ENCODE assay signal across 12 mouse cellular contexts in genomic region chr2:126618470-126619179, GRCm38 (mm10). TPM values are rescaled to one million over a fixed set of nuclear protein-coding genes. Genes with fewer than 3 reads are reported as not detected.
DNase-seq lines count a peak whose midpoint lies in the region; ATAC-seq and TF ChIP-seq lines count a peak whose summit lies in the region.
"Had no signal": no experiment of that assay in that cellular context is flagged by ENCODE, and none has a peak within 500 bp of the region (broad histone marks: within the 10 kb centered on the region; RNA-seq: fewer than 3 reads in every experiment).

No protein-coding gene starts in this region.

- H3K9me3 ChIP-seq in heart, embryonic 10.5 days, result no peaks in the 10 kb centered on the region
- no peaks in the 10 kb centered on the region for H3K9me3 ChIP-seq in MEL (replicated peaks; ENCODE audit: insufficient read depth, low read length)
- no peaks in the 10 kb centered on the region for H3K9me3 ChIP-seq in embryonic facial prominence, embryonic 15.5 days (replicated peaks)
- no peaks in the 10 kb centered on the region for H3K9me3 ChIP-seq in liver, postnatal 0 days (ENCODE audit: low read length)
- H3K9me3 ChIP-seq in intestine, embryonic 16.5 days (ENCODE audit: control insufficient read depth, low read length), result no peaks in the 10 kb centered on the region
- no peaks in the 10 kb centered on the region for H3K9me3 ChIP-seq in intestine, postnatal 0 days (ENCODE audit: control insufficient read depth)

- peaks cover 21% of the 10 kb centered on the region for H3K4me1 ChIP-seq in heart, embryonic 10.5 days
- H3K4me1 ChIP-seq in MEL (ENCODE audit: control insufficient read depth in 1 of 2, insufficient read depth in 2 of 2, low read length in 2 of 2), result peaks cover 2 to 34% of the 10 kb centered on the region in 2 experiments
- no peaks in the 10 kb centered on the region for H3K4me1 ChIP-seq in embryonic facial prominence, embryonic 15.5 days
- peaks cover 6% of the 10 kb centered on the region; the same call in 1 of the 2 replicates for H3K4me1 ChIP-seq in liver, postnatal 0 days (ENCODE audit: insufficient read depth)
- H3K4me1 ChIP-seq in intestine, embryonic 16.5 days (ENCODE audit: control insufficient read depth, insufficient read depth, low read length), result no peaks in the 10 kb centered on the region
- no peaks in the 10 kb centered on the region for H3K4me1 ChIP-seq in intestine, postnatal 0 days (replicated peaks; ENCODE audit: control insufficient read depth, insufficient read depth, low read length)

- 13% methylated on average over 8 of the region's 8 CpGs for WGBS in heart, embryonic 10.5 days
- 20% methylated on average over 8 of the region's 8 CpGs for WGBS in embryonic facial prominence, embryonic 15.5 days
- WGBS in liver, postnatal 0 days (ENCODE audit: insufficient replicate concordance), result 28% methylated on average over 8 of the region's 8 CpGs
- WGBS in intestine, embryonic 16.5 days, result 31% methylated on average over 8 of the region's 8 CpGs
- WGBS in intestine, postnatal 0 days, result 29% methylated on average over 8 of the region's 8 CpGs

- no peak for TF ChIP-seq RAD21 in MEL (IDR thresholded peaks at IDR 0.05; ENCODE audit: low read depth, low read length)

- TF ChIP-seq CTCF in MEL (IDR thresholded peaks at IDR 0.05 in 2 of 3, conservative IDR thresholded peaks at IDR 0.05 in 1 of 3; ENCODE audit: control insufficient read depth in 1 of 3, insufficient read depth in 1 of 3, low read depth in 2 of 3, low read length in 3 of 3, poor library complexity in 1 of 3, severe bottlenecking in 1 of 3), result no peak
- no peak for TF ChIP-seq CTCF in liver, postnatal 0 days (IDR thresholded peaks at IDR 0.05; ENCODE audit: low read depth)
- TF ChIP-seq CTCF in intestine, postnatal 0 days (IDR thresholded peaks at IDR 0.05; ENCODE audit: low read depth), result no peak

- no peaks in the 10 kb centered on the region for H3K36me3 ChIP-seq in heart, embryonic 10.5 days
- H3K36me3 ChIP-seq in MEL (ENCODE audit: control insufficient read depth in 1 of 2, insufficient read depth in 2 of 2, low read length in 2 of 2), result peaks cover 0 to 24% of the 10 kb centered on the region in 2 experiments; a peak in 2 of 4 replicates
- no peaks in the 10 kb centered on the region for H3K36me3 ChIP-seq in embryonic facial prominence, embryonic 15.5 days
- no peaks in the 10 kb centered on the region for H3K36me3 ChIP-seq in liver, postnatal 0 days (replicated peaks; ENCODE audit: insufficient read depth, low read length)
- no peaks in the 10 kb centered on the region for H3K36me3 ChIP-seq in intestine, embryonic 16.5 days (ENCODE audit: control insufficient read depth, insufficient read depth, low read length)
- H3K36me3 ChIP-seq in intestine, postnatal 0 days (ENCODE audit: control insufficient read depth, insufficient read depth), result no peaks in the 10 kb centered on the region

- H3K9ac ChIP-seq in MEL (ENCODE audit: control insufficient read depth, low read depth, low read length, poor library complexity, severe bottlenecking), result peak overlapping the region; percentile 38
- H3K9ac ChIP-seq in embryonic facial prominence, embryonic 15.5 days, result no peak overlapping the region
- H3K9ac ChIP-seq in liver, postnatal 0 days (replicated peaks), result no peak overlapping the region
- no peak overlapping the region for H3K9ac ChIP-seq in intestine, embryonic 16.5 days (ENCODE audit: low read depth, low read length)
- H3K9ac ChIP-seq in intestine, postnatal 0 days (ENCODE audit: low read depth, low read length), result no peak overlapping the region

- no peak overlapping the region for H3K4me2 ChIP-seq in embryonic facial prominence, embryonic 15.5 days (replicated peaks)
- peak overlapping the region; percentile 51 for H3K4me2 ChIP-seq in liver, postnatal 0 days (ENCODE audit: low read depth, low read length)
- H3K4me2 ChIP-seq in intestine, embryonic 16.5 days (ENCODE audit: low read depth, low read length), result no peak overlapping the region
- H3K4me2 ChIP-seq in intestine, postnatal 0 days (replicated peaks; ENCODE audit: low read depth), result no peak overlapping the region

- TF ChIP-seq POLR2A in MEL (IDR thresholded peaks at IDR 0.05; ENCODE audit: control insufficient read depth in 1 of 2, insufficient read depth in 1 of 2, low read depth in 1 of 2, low read length in 2 of 2, poor library complexity in 1 of 2), result no peak

- DNase-seq in heart, embryonic 10.5 days (ENCODE audit: low spot score), result peak; percentile 78
- DNase-seq in heart, postnatal 36 days, result no peak
- DNase-seq in MEL (ENCODE audit: low read depth, low spot score), result peak; percentile 83
- DNase-seq in liver, postnatal 0 days, result no peak
- DNase-seq in right cerebral cortex, adult 18-20 months, result no peak
- DNase-seq: embryo, embryonic 11 days; gastrocnemius, adult 2 months; kidney, adult 8-10 months had no signal

- peak overlapping the region; percentile 71 for H3K27ac ChIP-seq in heart, embryonic 10.5 days
- peak overlapping the region; percentile 60 for H3K27ac ChIP-seq in MEL (ENCODE audit: control insufficient read depth, low read depth, low read length)
- no peak overlapping the region for H3K27ac ChIP-seq in embryonic facial prominence, embryonic 15.5 days (replicated peaks)
- peak overlapping the region; percentile 49; the same call in 1 of the 2 replicates for H3K27ac ChIP-seq in liver, postnatal 0 days (ENCODE audit: low read depth)
- H3K27ac ChIP-seq in intestine, embryonic 16.5 days (ENCODE audit: low read length), result no peak overlapping the region
- H3K27ac ChIP-seq in intestine, postnatal 0 days (ENCODE audit: low read depth, low read length), result no peak overlapping the region
- H3K27ac ChIP-seq: gastrocnemius, adult 2 months; stomach, postnatal 0 days had no signal

- peak; percentile 29; the same call in 1 of the 2 replicates for ATAC-seq in embryonic facial prominence, embryonic 15.5 days (ENCODE audit: insufficient number of reproducible peaks, low FRiP score, low TSS enrichment, low read depth)
- ATAC-seq in liver, postnatal 0 days, result no peak
- no peak for ATAC-seq in intestine, embryonic 16.5 days
- no peak for ATAC-seq in intestine, postnatal 0 days

- no peaks in the 10 kb centered on the region for H3K27me3 ChIP-seq in heart, embryonic 10.5 days (ENCODE audit: insufficient read depth, poor library complexity, severe bottlenecking)
- no peaks in the 10 kb centered on the region for H3K27me3 ChIP-seq in MEL (ENCODE audit: control insufficient read depth in 1 of 2, insufficient read depth in 2 of 2, low read length in 2 of 2)
- H3K27me3 ChIP-seq in embryonic facial prominence, embryonic 15.5 days, result no peaks in the 10 kb centered on the region
- H3K27me3 ChIP-seq in liver, postnatal 0 days (ENCODE audit: insufficient read depth, low read length), result no peaks in the 10 kb centered on the region
- no peaks in the 10 kb centered on the region for H3K27me3 ChIP-seq in intestine, embryonic 16.5 days (replicated peaks; ENCODE audit: control insufficient read depth, insufficient read depth, low read length)
- no peaks in the 10 kb centered on the region for H3K27me3 ChIP-seq in intestine, postnatal 0 days (replicated peaks; ENCODE audit: control insufficient read depth, insufficient read depth, low read length)

- H3K4me3 ChIP-seq in heart, embryonic 10.5 days, result peak overlapping the region; percentile 31; the same call in 1 of the 2 replicates
- H3K4me3 ChIP-seq in MEL (ENCODE audit: control insufficient read depth in 1 of 2, insufficient read depth in 1 of 2, low read depth in 2 of 2, low read length in 2 of 2), result peak overlapping the region; percentile 42 to 46
- H3K4me3 ChIP-seq in embryonic facial prominence, embryonic 15.5 days (replicated peaks), result no peak overlapping the region
- peak overlapping the region; percentile 0; the same call in 1 of the 2 replicates for H3K4me3 ChIP-seq in liver, postnatal 0 days (ENCODE audit: low read depth, low read length)
- no peak overlapping the region for H3K4me3 ChIP-seq in intestine, embryonic 16.5 days (ENCODE audit: low read length)
- no peak overlapping the region for H3K4me3 ChIP-seq in intestine, postnatal 0 days (ENCODE audit: low read depth, low read length)
- H3K4me3 ChIP-seq: gastrocnemius, adult 2 months had no signal

- intact Hi-C loops in heart, postnatal 36 days (cut with DNase I), result no loop called here

- H3K79me2 ChIP-seq in MEL (ENCODE audit: control insufficient read depth, insufficient read depth, low read length, poor library complexity), result no peaks in the 10 kb centered on the region

- TF ChIP-seq EP300 in MEL (IDR thresholded peaks at IDR 0.05; ENCODE audit: low read depth in 1 of 2, low read length in 2 of 2), result no peak
- no peak for TF ChIP-seq EP300 in liver, postnatal 0 days (IDR thresholded peaks at IDR 0.05; ENCODE audit: low read depth)

TF ChIP-seq in MEL, 35 proteins besides CTCF, POLR2A, EP300 and RAD21:
- TF ChIP-seq SIN3A (IDR thresholded peaks at IDR 0.05; ENCODE audit: low read length) (0 out of 2 replicates have a peak, but pooled peaks have one; percentile 16), POLR2AphosphoS2 (IDR thresholded peaks at IDR 0.05; ENCODE audit: low read length) (no peak)
TF ChIP-seq in MEL: peak in this region for 1.

RNA-seq across cellular contexts. Expression of gene Hdc, which starts 0.5 kb away (rescaled TPM):
- 3.5 and 4.1 TPM in 2 replicates for polyA plus RNA-seq in heart, embryonic 10.5 days (2016; fragmentation: Nextera tagmentation; extraction: Ambion mirVana)
- 1 to 10 TPM in 1 of 2 experiments, under 1 TPM in 1; 0.95 to 1.2 TPM for total RNA-seq in heart, postnatal 36 days (2021)
- total RNA-seq in MEL (2012; rRNA removed), result 2.2 and 2.8 TPM in 2 replicates
- 1 to 10 TPM in 1 of 2 experiments, not detected in 1; 5.5 TPM for polyA plus RNA-seq in MEL (2012; ENCODE audit: insufficient read depth in 1 of 2, insufficient read length in 2 of 2, low read depth in 1 of 2, low replicate concordance in 2 of 2, missing spikeins in 1 of 2)
- 129 and 142 TPM in 2 replicates for polyA plus RNA-seq in embryonic facial prominence, embryonic 15.5 days (2015; fragmentation: Nextera tagmentation; extraction: Ambion mirVana)
- polyA plus RNA-seq in liver, postnatal 0 days (2015; fragmentation: Nextera tagmentation; extraction: Ambion mirVana), result 4.5 and 6.0 TPM in 2 replicates
- 2.9 and 3.5 TPM in 2 replicates for polyA plus RNA-seq in intestine, embryonic 16.5 days (2015; fragmentation: Nextera tagmentation; extraction: Ambion mirVana)
- polyA plus RNA-seq in intestine, postnatal 0 days (2015; fragmentation: Nextera tagmentation; extraction: Ambion mirVana), result 0.92 and 1.2 TPM in 2 replicates

RNA-seq across cellular contexts. Expression of gene Gabpb1, which starts 57.5 kb away (rescaled TPM):
- 42.3 and 48.6 TPM in 2 replicates for polyA plus RNA-seq in heart, embryonic 10.5 days (2016; fragmentation: Nextera tagmentation; extraction: Ambion mirVana)
- total RNA-seq in heart, postnatal 36 days (2021), result 10 to 100 TPM; 12.1 to 13.6 TPM
- total RNA-seq in MEL (2012; rRNA removed), result 11.7 and 13.1 TPM in 2 replicates
- 10 to 100 TPM in 1 of 2 experiments, not detected in 1; 17.8 TPM for polyA plus RNA-seq in MEL (2012; ENCODE audit: insufficient read depth in 1 of 2, insufficient read length in 2 of 2, low read depth in 1 of 2, low replicate concordance in 2 of 2, missing spikeins in 1 of 2)
- polyA plus RNA-seq in embryonic facial prominence, embryonic 15.5 days (2015; fragmentation: Nextera tagmentation; extraction: Ambion mirVana), result 41.3 and 41.6 TPM in 2 replicates
- 12.6 and 13.2 TPM in 2 replicates for polyA plus RNA-seq in liver, postnatal 0 days (2015; fragmentation: Nextera tagmentation; extraction: Ambion mirVana)
- polyA plus RNA-seq in intestine, embryonic 16.5 days (2015; fragmentation: Nextera tagmentation; extraction: Ambion mirVana), result 31.5 and 33.1 TPM in 2 replicates
- 13.8 and 14.7 TPM in 2 replicates for polyA plus RNA-seq in intestine, postnatal 0 days (2015; fragmentation: Nextera tagmentation; extraction: Ambion mirVana)

Comparison
In these comparisons a context has a peak if more than half of its experiments do, and no peak if none do; other contexts are left out.
1. DNase-seq: peak in heart, embryonic 10.5 days (single experiment) and MEL (single experiment); none in heart, postnatal 36 days (0 of 2), liver, postnatal 0 days (single experiment) and right cerebral cortex, adult 18-20 months (single experiment).
2. H3K27ac ChIP-seq: peak in heart, embryonic 10.5 days (single experiment), MEL (single experiment) and liver, postnatal 0 days (single experiment); none in embryonic facial prominence, embryonic 15.5 days (single experiment), intestine, embryonic 16.5 days (single experiment) and intestine, postnatal 0 days (single experiment).
3. H3K4me3 ChIP-seq: peak in heart, embryonic 10.5 days (single experiment), MEL (2 of 2) and liver, postnatal 0 days (single experiment); none in embryonic facial prominence, embryonic 15.5 days (single experiment), intestine, embryonic 16.5 days (single experiment) and intestine, postnatal 0 days (single experiment).
4. RNA of gene Hdc, which starts 0.5 kb away (polyA plus RNA-seq): 129 to 142 TPM in embryonic facial prominence, embryonic 15.5 days; 4.5 to 6.0 TPM in liver, postnatal 0 days, 5.5 TPM in MEL, 2.9 to 3.5 TPM in intestine, embryonic 16.5 days, 3.5 to 4.1 TPM in heart, embryonic 10.5 days and 0.92 to 1.2 TPM in intestine, postnatal 0 days; every median in the first group is over 10 times any median in the second.